Mouse (Mus musculus): ENCODE data around the gene Tenm3. TPM values are rescaled to one million over a fixed set of nuclear protein-coding genes. Genes with fewer than 3 reads are reported as not detected.

The Tenm3 gene
- polyA plus RNA-seq (2017; shearing (Covaris generic)), result not detected

GRCm38 (mm10) chr8:48843931-48844285 lies at the start of gene Tenm3:
TSS of gene Tenm3 (minus strand) at chr8:48843951.

